Mouse (Mus musculus) intestine, postnatal 0 days (tissue): Measurements from ENCODE around the gene Rnf150. TPM values are rescaled to one million over a fixed set of nuclear protein-coding genes. Genes with fewer than 3 reads are reported as not detected.
A peak's percentile ranks its signal among the peaks of the same experiment; 100 is the strongest.

Experiments
- ATAC-seq: fragments of 200-750 bp; cut with Nextera tagmentation; 2 replicates; pipeline ENCODE4 v1.8.0; 2017; ENCODE audit warnings: mild to moderate bottlenecking, moderate TSS enrichment, moderate library complexity
- H3K27ac ChIP-seq: fragments of 300-500 bp; sonication (generic); 2 replicates; pipeline ENCODE4 v1.5.1; 2014; ENCODE audit warnings: mild to moderate bottlenecking, low read depth, low read length, moderate library complexity
- H3K27me3 ChIP-seq: fragments of 300-500 bp; sonication (generic); replicated peaks from 2 replicates; pipeline ENCODE4 v1.6.1; 2014; ENCODE audit warnings: low read length, mixed read lengths; ENCODE audit not compliant: control insufficient read depth, insufficient read depth
- H3K36me3 ChIP-seq: fragments of 300-500 bp; sonication (generic); 2 replicates; pipeline ENCODE4 v1.6.1; 2014; ENCODE audit warnings: mild to moderate bottlenecking, moderate library complexity; ENCODE audit not compliant: control insufficient read depth, insufficient read depth
- H3K4me1 ChIP-seq: fragments of 300-500 bp; sonication (generic); replicated peaks from 2 replicates; pipeline ENCODE4 v1.6.1; 2014; ENCODE audit warnings: antibody characterized with exemption, low read length, mixed read lengths; ENCODE audit not compliant: control insufficient read depth, insufficient read depth
- H3K4me2 ChIP-seq: fragments of 300-500 bp; sonication (generic); replicated peaks from 2 replicates; pipeline ENCODE4 v1.6.1; 2014; ENCODE audit warnings: low read depth, mild to moderate bottlenecking, moderate library complexity
- H3K4me3 ChIP-seq: fragments of 300-500 bp; sonication (generic); 2 replicates; pipeline ENCODE4 v1.5.1; 2014; ENCODE audit warnings: low read depth, low read length
- H3K9ac ChIP-seq: fragments of 300-500 bp; sonication (generic); 2 replicates; pipeline ENCODE4 v1.6.1; 2014; ENCODE audit warnings: mild to moderate bottlenecking, low read depth, low read length
- H3K9me3 ChIP-seq: fragments of 300-500 bp; sonication (generic); 2 replicates; pipeline ENCODE4 v1.6.1; 2016; ENCODE audit warnings: mixed run types; ENCODE audit not compliant: control insufficient read depth
- CTCF ChIP-seq: sonication (generic); IDR thresholded peaks from 2 replicates; pipeline ENCODE4 v1.5.1; 2016; ENCODE audit warnings: low read depth, mild to moderate bottlenecking, control low read depth, antibody characterized with exemption, moderate library complexity
- WGBS: fragments of 180-500 bp; shearing (Covaris S2); extraction: QIAGEN DNeasy Blood & Tissue Kit; methylation state at CpG from one replicate; pipeline ENCODE4 v1.1.7; 2014; 5-methylcytosine and 5-hydroxymethylcytosine counted together
- polyA plus RNA-seq: library from polyadenylated mRNA; unstranded; fragments of >200 nt; fragmentation: Nextera tagmentation; extraction: Ambion mirVana; gene quantifications from 2 replicates; pipeline ENCODE4 v1.2.1, GENCODE M21; 2015

Rnf150 gene
- polyA plus RNA-seq, 1 experiment from 2014 or later, result 0.53 TPM

GRCm38 (mm10) chr8:83090446-83090845, 227.3 kb downstream of the Rnf150 start:
- no peak overlapping the region for H3K9ac ChIP-seq
- no peak overlapping the region for H3K4me2 ChIP-seq
- no peaks in the 10 kb centered on the region for H3K27me3 ChIP-seq
- 77% methylated on average over 4 of the region's 4 CpGs for WGBS
- no peak overlapping the region for H3K27ac ChIP-seq
- H3K9me3 ChIP-seq, result no peaks in the 10 kb centered on the region
- ATAC-seq, result no peak
- TF ChIP-seq CTCF, result no peak
- H3K4me3 ChIP-seq, result no peak overlapping the region
- no peaks in the 10 kb centered on the region for H3K4me1 ChIP-seq
- H3K36me3 ChIP-seq, result no peaks in the 10 kb centered on the region

- H3K27ac ChIP-seq, result no peak overlapping the region
- H3K4me3 ChIP-seq, result no peak overlapping the region
- H3K36me3 ChIP-seq, result no peaks in the 10 kb centered on the region
- TF ChIP-seq CTCF, result peak; percentile 75
- 30% methylated on average over 1 of the region's 1 CpGs for WGBS
- H3K9me3 ChIP-seq, result no peaks in the 10 kb centered on the region
- no peak for ATAC-seq
- H3K4me2 ChIP-seq, result no peak overlapping the region
- no peaks in the 10 kb centered on the region for H3K4me1 ChIP-seq
- no peaks in the 10 kb centered on the region for H3K27me3 ChIP-seq
- H3K9ac ChIP-seq, result no peak overlapping the region
Observed at GRCm38 (mm10) chr8:83100041-83100440, 236.9 kb downstream of the Rnf150 start.

- TF ChIP-seq CTCF, result no peak
- Histone ChIP-seq H3K4me1 (no peaks in the 10 kb centered on the region), H3K27ac (no peak overlapping the region), H3K27me3 (no peaks in the 10 kb centered on the region), H3K9me3 (no peaks in the 10 kb centered on the region), H3K36me3 (no peaks in the 10 kb centered on the region), H3K4me3 (no peak overlapping the region), H3K4me2 (no peak overlapping the region), H3K9ac (no peak overlapping the region)
- no peak for ATAC-seq
- WGBS, result 65% methylated on average over 7 of the region's 7 CpGs
Observed at GRCm38 (mm10) chr8:83102957-83103510, 239.9 kb downstream of the Rnf150 start.

DNA sequence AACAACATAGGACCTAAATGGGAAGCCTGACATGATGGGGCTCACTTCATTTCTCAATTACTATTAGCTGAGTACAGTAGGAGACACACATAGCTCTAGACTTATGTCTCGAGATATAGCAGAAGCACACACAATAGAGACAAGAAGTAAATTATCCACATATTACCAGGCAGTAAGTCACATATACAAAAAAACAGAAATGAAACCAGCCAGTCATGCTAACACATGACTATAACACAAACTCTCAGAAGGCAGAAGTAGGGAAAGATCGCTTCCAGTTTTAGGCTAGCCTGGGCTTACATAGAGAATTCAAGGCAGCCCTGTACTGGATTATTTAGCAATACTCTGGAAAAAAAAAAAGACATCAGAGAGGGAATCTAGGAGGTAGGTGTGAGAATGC, 240.8 kb downstream of the Rnf150 start:
- H3K36me3 ChIP-seq, result no peaks in the 10 kb centered on the region
- no peak overlapping the region for H3K27ac ChIP-seq
- WGBS, result 93% methylated on average over 2 of the region's 2 CpGs
- H3K4me2 ChIP-seq, result no peak overlapping the region
- no peak for ATAC-seq
- no peak for TF ChIP-seq CTCF
- no peaks in the 10 kb centered on the region for H3K27me3 ChIP-seq
- H3K9me3 ChIP-seq, result no peaks in the 10 kb centered on the region
- H3K4me3 ChIP-seq, result no peak overlapping the region
- H3K9ac ChIP-seq, result no peak overlapping the region
- no peaks in the 10 kb centered on the region for H3K4me1 ChIP-seq

DNA sequence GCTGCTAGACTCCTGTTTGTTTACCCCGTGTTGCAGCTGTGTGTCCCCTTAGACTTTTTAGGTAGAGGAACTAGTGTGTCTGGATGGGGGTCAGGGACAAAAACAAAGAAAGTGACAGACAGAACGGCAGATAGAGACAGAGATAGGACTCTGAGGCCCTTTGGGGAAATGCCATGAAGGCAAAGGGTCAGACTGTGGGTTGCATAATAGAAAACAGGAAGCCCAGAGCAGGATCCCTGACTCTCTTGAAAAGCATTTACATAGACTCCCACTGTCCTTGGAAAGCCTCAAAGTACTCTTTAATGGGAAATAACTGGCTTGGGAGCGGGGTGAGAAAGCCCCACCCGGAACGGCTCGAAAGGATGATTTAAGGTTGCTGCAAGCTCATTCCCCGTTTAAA, 246.6 kb downstream of the Rnf150 start:
- no peaks in the 10 kb centered on the region for H3K4me1 ChIP-seq
- H3K27ac ChIP-seq, result no peak overlapping the region
- no peak for ATAC-seq
- H3K27me3 ChIP-seq, result no peaks in the 10 kb centered on the region
- H3K36me3 ChIP-seq, result no peaks in the 10 kb centered on the region
- 59% methylated on average over 7 of the region's 7 CpGs for WGBS
- no peak overlapping the region for H3K4me2 ChIP-seq
- no peak for TF ChIP-seq CTCF
- no peak overlapping the region for H3K9ac ChIP-seq
- H3K9me3 ChIP-seq, result no peaks in the 10 kb centered on the region
- no peak overlapping the region for H3K4me3 ChIP-seq

GRCm38 (mm10) chr8:83110177-83110576, 247.0 kb downstream of the Rnf150 start:
- Histone ChIP-seq H3K4me3 (no peak overlapping the region), H3K9me3 (no peaks in the 10 kb centered on the region), H3K27me3 (no peaks in the 10 kb centered on the region), H3K4me2 (no peak overlapping the region), H3K36me3 (no peaks in the 10 kb centered on the region), H3K27ac (no peak overlapping the region), H3K4me1 (no peaks in the 10 kb centered on the region), H3K9ac (no peak overlapping the region)
- ATAC-seq, result no peak
- 87% methylated on average over 5 of the region's 5 CpGs for WGBS
- TF ChIP-seq CTCF, result no peak

DNA sequence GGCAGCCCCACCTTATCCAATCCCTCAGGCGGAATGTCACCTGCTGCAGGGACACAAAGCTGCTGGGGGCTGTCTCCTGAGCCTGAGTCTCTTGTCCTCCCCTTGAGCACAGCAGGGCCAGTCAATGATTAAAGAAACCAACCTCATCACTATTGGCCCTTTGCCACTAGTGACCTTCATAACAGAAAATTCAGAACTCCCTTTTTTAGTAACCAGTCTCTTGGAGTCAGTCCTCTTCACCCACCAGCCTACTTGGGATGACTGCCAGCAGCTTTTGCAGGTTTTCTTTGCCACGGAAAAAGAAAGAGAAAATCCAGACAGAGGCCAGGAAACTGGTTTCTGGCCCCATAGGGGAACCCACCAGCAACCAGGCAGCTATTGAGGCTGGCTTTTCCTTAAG, 271.9 kb downstream of the Rnf150 start:
- Histone ChIP-seq H3K27me3 (no peaks in the 10 kb centered on the region), H3K9ac (no peak overlapping the region), H3K4me1 (no peaks in the 10 kb centered on the region), H3K4me3 (no peak overlapping the region), H3K36me3 (no peaks in the 10 kb centered on the region), H3K4me2 (no peak overlapping the region), H3K9me3 (no peaks in the 10 kb centered on the region), H3K27ac (no peak overlapping the region)
- no peak for ATAC-seq
- 52% methylated on average over 2 of the region's 2 CpGs for WGBS
- no peak for TF ChIP-seq CTCF
